Mouse (Mus musculus): Measurements from ENCODE around the gene Tet2.

DNA sequence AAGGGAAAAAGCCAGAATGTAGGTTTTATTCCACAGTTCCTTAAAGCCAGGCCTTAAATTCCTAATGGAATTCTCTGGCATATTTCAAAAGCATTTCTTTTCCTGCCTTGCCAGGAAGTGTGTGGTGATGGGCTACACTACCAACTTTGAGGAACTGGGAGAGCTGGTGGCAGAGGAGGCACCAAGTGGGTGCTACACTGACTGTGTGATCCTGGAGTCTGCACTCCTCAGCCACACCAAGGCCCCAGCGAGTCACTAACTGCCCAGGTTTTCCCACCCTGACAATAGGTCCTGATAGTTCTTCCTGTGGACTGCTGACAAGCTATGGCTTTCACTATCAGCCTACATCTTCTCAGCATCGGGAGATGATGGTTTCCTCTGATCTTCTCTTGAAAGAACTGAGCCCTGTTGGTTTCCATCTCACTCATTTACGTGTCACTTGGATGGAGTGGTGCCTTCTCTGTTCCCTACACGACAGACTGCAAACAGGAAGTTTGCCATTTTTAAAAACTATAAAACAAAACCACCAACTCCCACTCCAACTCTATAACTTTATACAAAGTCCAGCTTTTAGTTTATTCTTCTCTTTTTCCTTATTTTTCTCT is 18.7 kb downstream of the Tet2 start:
- TF ChIP-seq CTCF (IDR thresholded peaks at IDR 0.05; ENCODE audit: low read depth, low read length) (no peak), POLR2A (IDR thresholded peaks at IDR 0.05; ENCODE audit: borderline replicate concordance, low read depth, low read length) (no peak)

All from bone marrow macrophage, adult 2 months (primary cell).